Mouse (Mus musculus): ENCODE data around the gene Nckap5. TPM values are rescaled to one million over a fixed set of nuclear protein-coding genes. Genes with fewer than 3 reads are reported as not detected.

The Nckap5 gene
- polyA plus RNA-seq, 1 experiment from 2014 or later: 16.6 TPM

DNA sequence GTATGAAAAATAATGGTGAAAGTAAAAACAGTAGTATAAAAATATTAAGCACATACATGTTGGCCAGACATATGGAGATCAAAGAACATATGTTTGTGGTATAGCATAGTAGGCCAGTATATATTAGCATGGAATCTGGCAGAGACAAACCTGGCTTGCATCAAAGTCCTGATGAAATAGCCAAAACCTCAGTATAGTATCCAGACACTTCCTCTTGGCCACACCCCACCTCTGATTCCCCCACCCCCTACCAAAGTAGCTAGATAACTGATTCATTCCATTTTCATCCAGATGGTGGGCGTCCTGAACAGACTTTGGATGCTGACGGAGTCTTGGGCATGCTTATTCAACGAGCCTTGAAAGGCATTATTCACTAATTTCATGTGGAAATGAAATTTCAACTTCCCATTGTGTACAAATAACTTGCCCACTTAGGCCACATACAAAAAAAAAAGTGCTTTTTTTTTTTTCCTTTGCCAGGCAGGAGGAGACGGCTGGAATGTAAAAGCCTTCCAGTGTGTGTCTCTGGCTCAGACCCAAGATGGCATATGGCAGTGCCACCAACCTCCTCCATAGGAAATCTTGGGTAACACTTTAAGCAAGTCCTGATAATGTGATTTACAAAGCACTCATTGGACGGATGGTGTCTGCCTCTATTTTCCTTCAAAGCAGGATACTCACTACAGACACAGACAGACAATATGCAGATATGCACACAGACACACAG, 360.6 kb downstream of the Nckap5 start:
- Histone ChIP-seq H3K27me3 (ENCODE audit: control insufficient read depth, insufficient read depth, low read length) (no peaks in the 10 kb centered on the region), H3K4me2 (ENCODE audit: low read depth, low read length, severe bottlenecking) (no peak overlapping the region), H3K4me3 (ENCODE audit: low read depth, low read length) (no peak overlapping the region), H3K4me1 (replicated peaks; ENCODE audit: control insufficient read depth, insufficient read depth, low read length) (no peaks in the 10 kb centered on the region), H3K9ac (ENCODE audit: low read length) (no peak overlapping the region), H3K36me3 (ENCODE audit: control insufficient read depth, insufficient read depth, low read length) (no peaks in the 10 kb centered on the region), H3K27ac (ENCODE audit: low read depth, low read length) (no peak overlapping the region), H3K9me3 (ENCODE audit: control insufficient read depth, low read length) (no peaks in the 10 kb centered on the region)
- no peak for DNase-seq (ENCODE audit: low spot score)
- ATAC-seq (replicated peaks; ENCODE audit: low FRiP score): no peak
- 69% methylated on average over 5 of the region's 5 CpGs for WGBS

DNA sequence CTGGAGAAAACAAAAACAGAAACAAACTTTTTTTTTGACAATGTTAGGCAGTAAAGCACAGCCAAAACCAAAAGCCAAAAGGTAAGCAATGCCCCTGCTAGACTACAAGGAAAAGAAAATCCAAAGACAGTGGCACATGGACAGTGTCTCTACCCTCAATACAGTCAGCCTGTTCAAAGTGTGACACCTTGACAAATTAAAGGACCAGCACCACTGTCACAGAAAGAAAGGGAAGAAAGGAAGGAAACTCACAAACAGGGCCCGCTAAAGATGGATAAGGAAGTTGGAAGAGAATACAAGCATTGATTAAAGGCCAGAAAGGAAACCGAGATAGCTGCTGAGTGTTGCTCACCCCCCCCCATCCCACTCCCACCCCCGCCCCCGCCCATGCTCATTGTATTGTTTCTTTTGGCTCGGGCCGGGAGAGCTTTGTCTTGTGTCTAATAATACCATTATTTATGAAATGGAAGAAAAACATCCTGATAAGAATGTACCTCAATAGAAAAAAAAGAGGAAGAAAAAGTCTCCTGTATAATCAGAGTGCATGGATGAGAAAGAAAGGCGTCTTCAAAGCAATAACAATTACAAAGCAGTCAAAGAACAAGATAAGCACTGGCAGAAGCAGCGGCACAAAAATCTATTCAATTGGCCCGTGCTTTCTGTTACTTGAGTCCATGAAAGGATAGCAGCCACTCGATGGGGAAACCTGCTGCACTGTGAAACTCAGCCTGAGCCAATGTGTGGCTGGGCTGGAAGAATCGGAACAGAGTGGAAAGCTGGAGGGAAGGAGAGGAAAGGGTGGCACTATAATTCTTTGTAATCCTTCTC, 368.9 kb downstream of the Nckap5 start:
- ATAC-seq (replicated peaks; ENCODE audit: low FRiP score) (no peak), DNase-seq (ENCODE audit: low spot score) (no peak)
- Histone ChIP-seq H3K36me3 (ENCODE audit: control insufficient read depth, insufficient read depth, low read length) (no peaks in the 10 kb centered on the region), H3K4me1 (replicated peaks; ENCODE audit: control insufficient read depth, insufficient read depth, low read length) (no peaks in the 10 kb centered on the region), H3K27me3 (ENCODE audit: control insufficient read depth, insufficient read depth, low read length) (no peaks in the 10 kb centered on the region), H3K4me3 (ENCODE audit: low read depth, low read length) (no peak overlapping the region), H3K27ac (ENCODE audit: low read depth, low read length) (no peak overlapping the region), H3K4me2 (ENCODE audit: low read depth, low read length, severe bottlenecking) (no peak overlapping the region), H3K9me3 (ENCODE audit: control insufficient read depth, low read length) (no peaks in the 10 kb centered on the region), H3K9ac (ENCODE audit: low read length) (no peak overlapping the region)
- WGBS: 39% methylated on average over 11 of the region's 11 CpGs

DNA sequence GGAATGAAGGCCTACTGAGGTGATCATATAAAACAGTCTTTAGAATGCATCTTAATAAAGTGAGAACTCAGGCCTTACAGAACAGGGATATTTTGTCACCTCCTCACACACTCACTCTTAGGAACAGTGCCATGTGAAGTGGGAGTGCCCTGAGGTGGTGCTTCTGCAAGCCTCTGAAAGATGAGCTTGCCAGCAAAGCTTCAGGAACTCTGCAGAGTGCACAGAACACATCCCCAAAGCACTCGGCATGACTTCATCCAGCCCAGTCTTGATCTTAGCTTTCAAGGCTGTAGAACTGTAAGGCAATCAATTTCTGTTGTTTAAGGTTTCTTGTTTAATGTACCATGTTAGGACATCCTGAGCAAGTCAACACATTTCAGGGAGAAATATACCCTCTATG, 372.9 kb downstream of the Nckap5 start:
- Histone ChIP-seq H3K9me3 (ENCODE audit: control insufficient read depth, low read length) (no peaks in the 10 kb centered on the region), H3K9ac (ENCODE audit: low read length) (no peak overlapping the region), H3K36me3 (ENCODE audit: control insufficient read depth, insufficient read depth, low read length) (no peaks in the 10 kb centered on the region), H3K4me2 (ENCODE audit: low read depth, low read length, severe bottlenecking) (no peak overlapping the region), H3K27ac (ENCODE audit: low read depth, low read length) (no peak overlapping the region), H3K4me3 (ENCODE audit: low read depth, low read length) (no peak overlapping the region), H3K4me1 (replicated peaks; ENCODE audit: control insufficient read depth, insufficient read depth, low read length) (no peaks in the 10 kb centered on the region), H3K27me3 (ENCODE audit: control insufficient read depth, insufficient read depth, low read length) (no peaks in the 10 kb centered on the region)
- WGBS: 81% methylated on average over 1 of the region's 1 CpGs
- no peak for DNase-seq (ENCODE audit: low spot score)
- ATAC-seq (replicated peaks; ENCODE audit: low FRiP score): no peak

DNA sequence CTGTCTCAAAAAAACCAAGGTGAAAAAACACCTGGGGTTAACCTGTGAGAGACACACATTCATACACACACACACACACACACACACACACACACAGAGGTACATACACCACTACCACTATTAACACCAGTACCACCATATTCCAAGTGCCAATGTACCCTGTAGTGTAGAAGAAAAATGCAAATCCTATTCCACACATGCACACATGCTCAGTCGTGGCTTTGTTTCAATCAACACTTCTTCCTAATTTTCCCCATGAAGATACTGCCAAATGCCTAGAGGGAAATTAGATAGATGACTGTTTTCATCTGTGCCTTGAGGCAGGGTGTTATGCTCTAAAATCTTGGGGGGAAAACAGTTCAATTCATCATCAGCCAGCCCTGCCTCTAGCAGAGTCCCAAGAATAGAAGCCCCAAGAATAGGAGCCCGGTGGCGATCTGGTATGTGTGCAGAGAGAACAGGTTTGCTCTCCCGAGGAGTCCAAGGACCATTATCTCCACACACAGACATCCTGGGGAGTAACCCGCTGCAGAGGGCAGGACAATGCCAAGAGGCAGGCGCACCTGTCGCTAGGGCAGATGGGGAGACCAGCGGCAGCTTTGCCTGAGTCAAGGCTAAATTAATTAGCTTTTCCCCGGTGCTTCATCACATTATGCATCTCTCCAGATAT, 376.0 kb downstream of the Nckap5 start:
- no peaks in the 10 kb centered on the region for H3K36me3 ChIP-seq (ENCODE audit: control insufficient read depth, insufficient read depth, low read length)
- no peaks in the 10 kb centered on the region for H3K9me3 ChIP-seq (ENCODE audit: control insufficient read depth, low read length)
- no peaks in the 10 kb centered on the region for H3K4me1 ChIP-seq (replicated peaks; ENCODE audit: control insufficient read depth, insufficient read depth, low read length)
- ATAC-seq (replicated peaks; ENCODE audit: low FRiP score) (0 out of 2 replicates have a peak, but pooled peaks have one; percentile 36), DNase-seq (ENCODE audit: low spot score) (no peak)
- H3K27ac ChIP-seq (ENCODE audit: low read depth, low read length): no peak overlapping the region
- no peak overlapping the region for H3K4me2 ChIP-seq (ENCODE audit: low read depth, low read length, severe bottlenecking)
- 45% methylated on average over 9 of the region's 9 CpGs for WGBS
- no peak overlapping the region for H3K9ac ChIP-seq (ENCODE audit: low read length)
- H3K27me3 ChIP-seq (ENCODE audit: control insufficient read depth, insufficient read depth, low read length): no peaks in the 10 kb centered on the region
- H3K4me3 ChIP-seq (ENCODE audit: low read depth, low read length): no peak overlapping the region

DNA sequence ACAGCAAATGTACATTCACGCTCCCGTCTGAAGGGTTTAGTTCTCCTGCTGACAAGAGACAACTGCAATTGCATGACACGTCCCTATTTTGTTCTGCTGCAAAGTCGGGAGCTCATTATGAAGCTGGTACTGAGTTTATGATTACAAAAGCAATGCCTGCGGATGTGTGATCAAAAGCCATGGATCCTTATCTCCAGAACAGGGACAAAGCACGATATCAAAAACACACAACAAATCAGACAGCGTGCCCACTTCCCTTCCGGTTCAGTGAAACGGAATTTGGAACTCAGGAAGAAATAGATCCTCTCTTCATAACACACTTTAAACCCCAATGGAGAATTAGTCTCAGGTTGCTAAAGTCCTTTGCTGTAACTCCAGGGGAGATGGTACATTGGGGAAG, 379.1 kb downstream of the Nckap5 start:
- WGBS: 80% methylated on average over 9 of the region's 9 CpGs
- Histone ChIP-seq H3K36me3 (ENCODE audit: control insufficient read depth, insufficient read depth, low read length) (no peaks in the 10 kb centered on the region), H3K27me3 (ENCODE audit: control insufficient read depth, insufficient read depth, low read length) (no peaks in the 10 kb centered on the region), H3K9me3 (ENCODE audit: control insufficient read depth, low read length) (no peaks in the 10 kb centered on the region), H3K27ac (ENCODE audit: low read depth, low read length) (no peak overlapping the region), H3K9ac (ENCODE audit: low read length) (no peak overlapping the region), H3K4me3 (ENCODE audit: low read depth, low read length) (no peak overlapping the region), H3K4me1 (replicated peaks; ENCODE audit: control insufficient read depth, insufficient read depth, low read length) (no peaks in the 10 kb centered on the region), H3K4me2 (ENCODE audit: low read depth, low read length, severe bottlenecking) (no peak overlapping the region)
- ATAC-seq (replicated peaks; ENCODE audit: low FRiP score): no peak
- DNase-seq (ENCODE audit: low spot score): no peak

DNA sequence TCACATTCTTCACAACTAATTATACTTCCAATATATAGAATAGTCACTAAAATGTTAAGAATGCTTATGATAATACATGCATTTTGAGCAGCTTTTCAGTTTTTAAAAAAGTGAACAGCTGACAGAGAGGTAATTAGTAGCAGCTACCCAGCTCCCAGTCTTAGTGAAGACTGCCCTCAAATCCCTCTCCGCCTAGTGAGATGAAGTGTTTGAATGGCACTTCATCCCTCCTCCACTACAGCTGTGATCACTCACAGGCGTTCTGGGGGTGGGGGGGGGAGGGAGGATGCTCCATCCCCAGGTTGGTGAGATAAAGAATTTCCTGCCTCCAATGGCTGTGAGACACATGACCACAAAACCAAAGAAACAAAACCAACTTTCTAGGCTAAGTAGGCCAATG, 381.2 kb downstream of the Nckap5 start:
- DNase-seq (ENCODE audit: low spot score): no peak
- H3K4me3 ChIP-seq (ENCODE audit: low read depth, low read length): no peak overlapping the region
- H3K9me3 ChIP-seq (ENCODE audit: control insufficient read depth, low read length): no peaks in the 10 kb centered on the region
- ATAC-seq (replicated peaks; ENCODE audit: low FRiP score): no peak
- H3K27me3 ChIP-seq (ENCODE audit: control insufficient read depth, insufficient read depth, low read length): no peaks in the 10 kb centered on the region
- no peaks in the 10 kb centered on the region for H3K36me3 ChIP-seq (ENCODE audit: control insufficient read depth, insufficient read depth, low read length)
- no peak overlapping the region for H3K9ac ChIP-seq (ENCODE audit: low read length)
- no peaks in the 10 kb centered on the region for H3K4me1 ChIP-seq (replicated peaks; ENCODE audit: control insufficient read depth, insufficient read depth, low read length)
- H3K4me2 ChIP-seq (ENCODE audit: low read depth, low read length, severe bottlenecking): no peak overlapping the region
- 50% methylated on average over 2 of the region's 2 CpGs for whole genome bisulfite sequencing
- H3K27ac ChIP-seq (ENCODE audit: low read depth, low read length): no peak overlapping the region

DNA sequence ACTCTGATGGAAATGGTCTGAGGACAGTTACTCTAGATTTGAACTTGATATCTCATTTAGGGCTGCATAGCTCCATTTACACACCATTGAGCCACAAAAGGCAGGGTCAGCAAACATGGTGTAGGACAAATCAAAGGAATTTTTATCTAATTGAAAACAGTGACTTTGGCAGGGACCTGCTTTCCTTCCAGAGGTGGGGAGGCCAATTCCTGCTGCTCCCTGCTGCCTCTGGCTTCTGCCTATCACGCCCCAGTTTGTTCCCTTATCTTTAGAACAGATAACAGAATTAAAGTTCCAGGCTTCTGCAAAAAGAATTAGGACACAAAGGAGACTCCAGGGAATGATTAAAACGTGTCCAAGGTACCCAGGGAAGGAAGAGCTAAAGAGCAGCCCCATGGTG, 386.7 kb downstream of the Nckap5 start:
- WGBS: 43% methylated on average over 2 of the region's 2 CpGs
- no peak for ATAC-seq (replicated peaks; ENCODE audit: low FRiP score)
- H3K4me1 ChIP-seq (replicated peaks; ENCODE audit: control insufficient read depth, insufficient read depth, low read length): no peaks in the 10 kb centered on the region
- no peak overlapping the region for H3K27ac ChIP-seq (ENCODE audit: low read depth, low read length)
- H3K9me3 ChIP-seq (ENCODE audit: control insufficient read depth, low read length): no peaks in the 10 kb centered on the region
- no peaks in the 10 kb centered on the region for H3K36me3 ChIP-seq (ENCODE audit: control insufficient read depth, insufficient read depth, low read length)
- H3K9ac ChIP-seq (ENCODE audit: low read length): no peak overlapping the region
- H3K4me3 ChIP-seq (ENCODE audit: low read depth, low read length): no peak overlapping the region
- no peak for DNase-seq (ENCODE audit: low spot score)
- H3K4me2 ChIP-seq (ENCODE audit: low read depth, low read length, severe bottlenecking): no peak overlapping the region
- H3K27me3 ChIP-seq (ENCODE audit: control insufficient read depth, insufficient read depth, low read length): no peaks in the 10 kb centered on the region

DNA sequence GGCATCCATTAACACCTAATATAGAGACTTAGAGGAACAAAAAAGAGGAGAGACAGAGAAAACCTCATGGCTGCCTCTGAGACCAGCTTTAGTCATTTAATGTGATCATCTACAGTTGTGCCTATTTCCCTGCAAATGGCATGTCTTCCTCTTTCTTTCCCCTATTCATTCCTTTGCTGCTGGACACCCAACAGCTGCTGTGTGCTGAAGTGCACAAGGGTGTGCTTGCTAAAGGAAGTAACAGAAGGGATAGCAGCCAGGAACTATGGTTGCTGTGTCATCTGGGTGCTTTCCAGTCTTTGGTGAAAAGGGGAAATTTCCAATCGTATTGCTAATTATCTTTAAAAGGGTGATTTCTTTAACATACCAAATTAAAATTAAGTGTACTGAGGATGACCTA, 387.9 kb downstream of the Nckap5 start:
- no peaks in the 10 kb centered on the region for H3K9me3 ChIP-seq (ENCODE audit: control insufficient read depth, low read length)
- H3K9ac ChIP-seq (ENCODE audit: low read length): no peak overlapping the region
- H3K27ac ChIP-seq (ENCODE audit: low read depth, low read length): no peak overlapping the region
- no peak for ATAC-seq (replicated peaks; ENCODE audit: low FRiP score)
- H3K4me1 ChIP-seq (replicated peaks; ENCODE audit: control insufficient read depth, insufficient read depth, low read length): no peaks in the 10 kb centered on the region
- H3K4me2 ChIP-seq (ENCODE audit: low read depth, low read length, severe bottlenecking): no peak overlapping the region
- no peak for DNase-seq (ENCODE audit: low spot score)
- H3K27me3 ChIP-seq (ENCODE audit: control insufficient read depth, insufficient read depth, low read length): no peaks in the 10 kb centered on the region
- no peak overlapping the region for H3K4me3 ChIP-seq (ENCODE audit: low read depth, low read length)
- no peaks in the 10 kb centered on the region for H3K36me3 ChIP-seq (ENCODE audit: control insufficient read depth, insufficient read depth, low read length)
- WGBS: 85% methylated on average over 1 of the region's 1 CpGs

Measured in forebrain, embryonic 11.5 days (tissue).